Mouse (Mus musculus) cortical plate, adult 2 months (tissue): Measurements from ENCODE around the gene Hibadh.

ENCODE experiments used
- CTCF ChIP-seq: fragments of 200-500 bp; IDR thresholded peaks from 2 replicates; pipeline ENCODE4 v1.5.1; 2011; ENCODE audit warnings: mild to moderate bottlenecking, control low read depth, low read length; ENCODE audit not compliant: insufficient read depth; ENCODE audit errors: extremely low read depth
- POLR2A ChIP-seq: fragments of 200-500 bp; IDR thresholded peaks from 2 replicates; pipeline ENCODE4 v1.6.1; 2011; ENCODE audit warnings: mild to moderate bottlenecking, low read length, control low read depth; ENCODE audit not compliant: insufficient read depth; ENCODE audit errors: extremely low read depth

DNA sequence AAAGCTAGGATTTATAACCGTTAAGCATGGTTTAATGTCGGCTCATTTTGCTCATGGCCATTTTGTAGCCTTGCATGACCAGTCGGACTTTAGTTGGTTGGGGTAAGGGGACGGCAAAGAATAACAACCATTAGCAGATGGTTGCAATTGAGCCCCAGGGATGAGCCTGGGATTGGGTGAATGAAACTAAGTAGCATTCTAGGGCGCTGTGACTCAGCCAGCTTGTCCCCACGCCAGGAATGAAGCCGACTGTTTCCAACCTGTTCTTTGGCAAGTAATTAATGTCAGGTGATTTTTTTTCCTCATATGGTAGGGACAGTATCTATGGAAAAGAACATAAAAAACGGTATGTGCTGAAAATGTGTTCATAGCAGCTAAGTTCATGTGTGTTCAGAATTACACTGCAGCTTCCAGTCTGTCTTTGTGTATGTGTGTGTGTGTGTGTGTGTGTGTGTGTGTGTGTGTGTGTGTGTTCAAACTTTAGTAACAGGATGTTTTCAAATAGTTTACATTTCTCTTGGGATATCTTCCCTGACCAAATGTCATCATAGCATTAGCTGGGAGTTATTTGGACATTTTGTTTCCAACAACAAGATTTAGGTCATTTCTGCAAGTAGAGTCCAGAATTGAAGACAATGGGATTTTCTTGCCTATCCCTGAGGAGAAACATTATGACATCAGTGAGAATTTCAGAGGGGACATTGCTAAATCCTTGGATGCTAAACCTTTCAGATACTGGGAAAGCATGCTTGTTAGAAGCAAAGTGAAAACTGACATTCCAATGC, 135.3 kb downstream of the Hibadh start:
- no peak for TF ChIP-seq CTCF
- no peak for TF ChIP-seq POLR2A
